Mouse (Mus musculus): Measurements from ENCODE around the gene Pgls.

Gene Pgls

DNA sequence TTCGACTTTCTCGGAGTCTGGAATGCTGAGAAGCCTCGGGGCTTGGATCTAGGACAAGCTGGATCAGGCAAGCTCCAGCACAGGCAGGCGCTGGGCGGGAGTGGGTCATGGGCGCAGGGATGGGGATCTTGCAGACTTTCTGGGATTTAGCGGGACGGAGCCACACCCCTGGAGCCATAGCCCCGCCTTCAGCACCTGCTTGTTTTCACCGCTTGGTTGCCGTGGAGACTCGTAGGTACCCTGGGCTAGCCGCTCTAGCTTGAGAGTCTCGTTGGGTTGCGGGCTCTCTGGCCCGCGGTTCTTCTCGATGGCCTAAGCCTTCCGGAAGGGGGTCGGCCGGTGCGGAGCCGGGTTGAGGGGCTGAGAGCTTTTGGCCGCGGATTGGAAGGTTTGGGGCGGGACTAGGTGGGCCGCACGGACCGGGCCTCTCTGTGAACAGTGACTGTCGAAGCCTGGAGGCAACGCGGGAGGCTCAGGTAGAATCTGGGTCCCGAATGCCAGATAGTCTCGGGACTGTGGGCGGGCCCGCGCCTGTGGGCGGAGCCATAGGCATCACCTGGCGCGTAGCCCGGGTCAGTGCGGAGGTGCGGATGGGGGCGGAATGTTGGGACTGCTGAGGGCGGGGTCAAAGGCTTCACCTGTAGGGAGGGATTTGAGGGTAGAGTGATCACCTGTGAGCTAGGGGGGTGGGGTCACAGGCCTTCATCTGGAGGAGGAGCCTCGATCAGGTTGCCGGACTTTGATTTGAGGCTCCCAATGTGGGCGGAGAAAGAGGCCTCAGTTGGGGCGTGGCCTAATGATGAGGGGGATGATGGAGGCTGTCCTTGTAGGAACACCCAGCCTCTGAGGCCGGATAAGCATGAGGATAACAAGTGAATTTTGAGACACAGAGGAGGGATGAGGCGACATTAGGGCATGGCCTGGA, 22.3 kb upstream of the Pgls start:
- peak; percentile 46 to 80 for DNase-seq (ENCODE audit: low spot score in 2 of 2)

DNA sequence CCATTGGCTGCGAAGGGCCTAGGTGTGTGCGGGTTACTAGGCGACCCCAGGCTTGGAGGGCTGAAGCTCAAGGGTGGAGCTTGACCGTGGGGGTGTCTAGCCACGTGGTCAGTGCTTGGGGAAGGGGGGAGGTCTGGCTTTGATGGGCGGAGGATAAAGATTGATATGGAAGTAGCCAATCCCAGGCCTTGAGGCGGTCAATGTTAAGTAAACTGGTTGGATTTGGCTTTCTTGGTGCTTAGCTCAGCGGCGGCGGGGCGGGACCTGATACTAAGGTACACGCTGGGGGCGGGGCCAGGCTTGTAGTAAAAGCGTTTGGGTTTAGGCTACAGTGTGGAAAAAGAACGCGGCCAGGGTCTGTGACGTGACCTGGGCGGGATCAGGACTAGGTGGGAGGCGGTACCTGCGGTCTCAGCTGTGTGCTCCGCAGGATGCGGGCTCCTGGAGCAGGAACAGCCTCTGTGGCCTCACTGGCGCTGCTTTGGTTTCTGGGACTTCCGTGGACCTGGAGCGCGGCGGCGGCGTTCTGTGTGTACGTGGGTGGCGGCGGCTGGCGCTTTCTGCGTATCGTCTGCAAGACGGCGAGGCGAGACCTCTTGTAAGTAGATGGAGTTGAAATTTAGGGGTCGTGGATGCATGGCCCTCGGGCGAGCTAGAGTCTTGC, 21.6 kb upstream of the Pgls start:
- peak; percentile 62 to 83 for DNase-seq (ENCODE audit: low spot score in 2 of 2)

DNA sequence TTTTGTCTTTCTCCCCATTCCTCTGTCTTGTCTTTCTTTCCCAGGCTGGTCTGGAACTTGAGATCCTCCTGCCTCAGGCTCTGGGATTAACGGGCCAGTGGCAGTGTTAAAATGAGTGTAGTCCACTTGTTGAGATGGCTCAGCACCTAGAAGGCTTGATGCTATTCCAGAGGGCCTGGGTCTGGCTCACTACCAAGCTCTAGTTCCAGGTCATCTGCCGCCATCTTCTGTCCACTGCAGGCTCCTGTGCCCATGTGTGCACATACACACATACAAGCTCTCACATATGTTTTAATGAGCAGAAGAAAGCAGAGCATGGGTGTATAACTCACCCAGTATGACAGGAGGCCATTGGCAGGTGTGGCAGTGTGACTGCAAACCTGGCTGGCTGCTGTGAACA, 19.9 kb upstream of the Pgls start:
- DNase-seq (ENCODE audit: low spot score in 2 of 2), result no peak

DNA sequence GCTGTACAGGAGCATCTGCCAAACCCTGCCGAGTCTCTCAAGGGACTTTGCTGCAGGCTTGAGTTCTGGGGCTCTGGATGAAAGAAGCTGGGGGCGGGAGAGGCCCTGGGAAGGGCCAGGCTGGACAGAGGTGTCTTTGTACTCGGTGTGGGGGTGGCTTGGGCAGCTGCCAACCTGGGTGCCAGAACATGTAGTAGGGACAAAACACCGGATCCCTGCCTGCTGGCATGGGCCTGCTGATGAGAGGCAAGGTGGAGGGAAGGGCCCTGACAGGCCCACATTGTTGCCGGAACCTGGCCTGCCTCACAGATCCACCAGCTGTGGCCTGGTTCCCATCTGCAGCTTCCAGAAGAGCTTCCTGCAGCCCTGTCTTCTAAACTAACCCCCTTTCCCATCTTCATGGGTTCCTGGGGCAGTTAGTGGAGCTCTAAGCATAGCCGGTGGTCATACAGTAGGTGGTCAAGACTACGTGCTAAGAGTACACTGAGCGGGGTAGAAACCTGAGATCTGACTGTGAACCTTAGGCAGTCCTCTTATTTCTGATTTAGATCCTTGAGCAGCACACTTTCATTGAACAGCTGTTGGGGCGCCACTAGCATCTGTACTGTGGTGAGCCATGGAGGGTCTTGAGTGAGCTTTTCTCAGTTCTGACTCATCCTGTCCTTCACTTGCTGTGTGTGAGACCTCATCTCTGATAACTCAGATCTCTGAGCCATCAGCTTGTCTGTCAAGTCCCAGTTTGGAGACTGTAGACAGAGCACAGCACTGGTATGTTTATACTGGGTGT, 18.9 kb upstream of the Pgls start:
- DNase-seq (ENCODE audit: low spot score in 2 of 2), result no peak

DNA sequence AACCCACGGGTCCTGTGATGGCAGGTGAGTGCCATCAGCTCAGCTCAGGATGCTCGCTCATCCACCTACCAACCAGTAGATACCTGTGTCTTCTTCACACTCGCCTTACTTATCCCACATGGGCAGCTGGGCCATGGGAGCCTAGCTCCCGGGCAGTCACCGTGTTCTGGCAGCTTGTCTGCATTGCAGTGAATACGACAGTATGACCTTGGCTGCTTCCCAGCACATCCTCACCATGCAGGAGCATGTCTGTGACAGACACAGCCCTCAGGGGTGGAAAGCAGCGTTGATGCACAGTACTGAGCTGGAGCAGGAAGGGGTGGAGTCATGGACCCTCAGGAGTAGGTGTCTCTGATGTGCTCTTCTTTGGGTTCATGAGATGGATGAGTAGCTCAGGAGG, 17.6 kb upstream of the Pgls start:
- no peak for DNase-seq (ENCODE audit: low spot score in 2 of 2)

DNA sequence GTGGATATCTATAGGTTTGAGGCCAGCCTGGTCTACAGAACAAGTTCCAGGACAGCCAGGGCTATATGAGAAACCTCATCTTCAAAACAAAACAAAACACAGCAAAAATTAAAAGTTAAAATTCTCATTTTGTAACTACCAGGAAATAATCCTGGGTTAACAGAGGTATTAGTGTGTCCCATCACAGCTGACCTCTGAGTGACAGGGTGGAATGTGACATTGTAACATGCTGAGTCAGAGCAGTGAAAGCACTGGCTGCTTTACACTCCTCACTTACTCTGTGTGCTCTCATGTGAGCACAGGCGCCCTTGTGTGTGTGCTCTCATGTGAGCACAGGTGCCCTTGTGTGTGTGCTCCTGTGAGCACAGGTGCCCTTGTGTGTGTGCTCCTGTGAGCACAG, 17.0 kb upstream of the Pgls start:
- DNase-seq (ENCODE audit: low spot score in 2 of 2), result no peak

DNA sequence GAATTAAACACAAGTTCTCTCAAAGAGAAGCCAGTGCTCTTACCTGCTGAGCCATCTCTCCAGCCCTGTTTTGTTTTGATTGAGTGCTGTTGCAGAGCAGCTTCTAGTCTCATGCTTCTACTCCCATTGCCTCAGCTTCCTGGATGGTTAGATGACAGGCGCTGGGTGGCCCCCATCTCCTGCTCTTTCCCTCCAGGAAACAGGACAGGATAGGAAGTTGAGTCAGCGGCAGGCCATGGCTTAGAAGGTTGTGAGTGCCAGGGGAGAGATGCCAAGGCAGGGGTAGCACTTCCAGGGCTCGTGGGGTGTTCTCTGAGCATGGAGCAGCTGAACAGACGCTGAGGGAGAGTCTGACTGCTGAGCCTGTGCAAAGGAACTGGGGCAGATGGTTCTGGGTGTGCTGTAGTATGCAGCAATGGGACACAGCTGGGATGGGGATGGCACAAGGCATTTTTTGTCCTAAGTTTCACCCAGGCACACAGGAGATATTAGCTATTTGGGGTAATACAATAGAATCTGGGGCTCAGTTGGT, 14.1 kb upstream of the Pgls start:
- DNase-seq (ENCODE audit: low spot score in 2 of 2), result no peak

DNA sequence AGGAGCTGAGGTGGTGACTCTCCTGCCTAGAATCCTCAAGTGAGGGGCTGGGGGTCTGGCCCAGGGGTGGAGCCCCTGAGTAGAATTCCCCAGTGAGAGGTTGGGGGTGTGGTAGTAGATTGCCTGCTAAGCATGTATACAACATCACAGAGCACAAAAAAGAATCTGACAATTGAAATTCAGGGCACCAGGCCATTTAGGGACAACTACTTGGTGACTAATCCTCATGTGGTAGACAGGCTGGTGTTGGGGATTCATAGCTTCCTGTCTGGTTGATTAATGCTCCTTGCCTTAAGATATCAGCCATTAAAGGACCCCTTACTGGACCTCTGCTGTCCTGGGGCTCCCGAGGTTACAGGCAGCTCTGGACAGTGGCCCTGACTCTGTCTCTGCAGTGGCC, 13.0 kb upstream of the Pgls start:
- DNase-seq (ENCODE audit: low spot score in 2 of 2), result no peak

DNA sequence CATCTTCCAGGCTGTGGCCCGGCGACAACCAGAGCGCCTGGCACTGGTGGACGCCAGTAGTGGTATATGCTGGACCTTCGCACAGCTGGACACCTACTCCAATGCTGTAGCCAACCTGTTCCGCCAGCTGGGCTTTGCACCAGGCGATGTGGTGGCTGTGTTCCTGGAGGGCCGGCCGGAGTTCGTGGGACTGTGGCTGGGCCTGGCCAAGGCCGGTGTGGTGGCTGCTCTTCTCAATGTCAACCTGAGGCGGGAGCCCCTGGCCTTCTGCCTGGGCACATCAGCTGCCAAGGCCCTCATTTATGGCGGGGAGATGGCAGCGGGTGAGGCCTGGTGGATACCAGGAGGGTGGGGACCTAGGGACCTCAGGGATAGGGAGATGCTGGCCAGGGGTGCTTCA, 12.5 kb upstream of the Pgls start:
- DNase-seq (ENCODE audit: low spot score in 2 of 2), result no peak

DNA sequence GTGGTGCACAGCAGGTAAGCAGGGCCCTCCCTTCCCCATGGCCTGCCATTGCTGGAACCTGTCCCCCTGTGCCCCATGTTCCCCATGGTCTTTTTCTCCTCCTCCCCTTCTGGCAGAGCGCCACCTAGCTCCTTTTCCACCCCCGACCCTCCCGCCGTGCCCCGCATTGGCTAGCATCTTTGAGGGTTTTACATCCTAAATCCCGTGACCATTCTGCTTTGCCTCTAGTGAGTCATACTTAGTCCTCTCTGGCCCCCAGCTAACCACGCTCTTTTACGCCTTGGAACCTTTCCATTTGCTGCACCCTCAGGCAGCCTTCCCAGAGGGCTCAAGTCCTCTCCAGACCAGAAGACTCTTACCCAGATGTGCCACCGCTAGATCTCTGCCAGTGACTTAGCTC, 11.8 kb upstream of the Pgls start:
- no peak for DNase-seq (ENCODE audit: low spot score in 2 of 2)

DNA sequence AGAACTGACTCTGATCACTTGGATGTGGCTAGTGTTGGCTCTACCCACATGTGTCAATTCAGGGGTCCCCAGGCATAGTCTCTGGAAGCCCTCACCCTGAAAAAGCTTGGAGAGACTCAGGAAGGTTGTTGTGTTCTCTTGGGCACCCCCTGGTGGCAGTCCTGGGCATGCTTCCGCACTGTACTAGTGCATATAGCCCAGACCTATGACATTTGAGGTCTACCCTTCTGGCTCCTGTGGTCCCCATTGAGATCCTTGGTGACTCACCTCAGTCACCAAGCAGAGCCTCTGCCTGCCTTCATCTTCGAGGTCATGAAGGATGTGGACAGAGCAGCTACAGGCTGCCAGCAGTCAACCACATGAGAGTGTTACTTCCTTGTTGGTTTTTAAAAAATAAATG, 5.1 kb upstream of the Pgls start:
- peak; percentile 68 to 80 for DNase-seq (ENCODE audit: low spot score in 2 of 2)

DNA sequence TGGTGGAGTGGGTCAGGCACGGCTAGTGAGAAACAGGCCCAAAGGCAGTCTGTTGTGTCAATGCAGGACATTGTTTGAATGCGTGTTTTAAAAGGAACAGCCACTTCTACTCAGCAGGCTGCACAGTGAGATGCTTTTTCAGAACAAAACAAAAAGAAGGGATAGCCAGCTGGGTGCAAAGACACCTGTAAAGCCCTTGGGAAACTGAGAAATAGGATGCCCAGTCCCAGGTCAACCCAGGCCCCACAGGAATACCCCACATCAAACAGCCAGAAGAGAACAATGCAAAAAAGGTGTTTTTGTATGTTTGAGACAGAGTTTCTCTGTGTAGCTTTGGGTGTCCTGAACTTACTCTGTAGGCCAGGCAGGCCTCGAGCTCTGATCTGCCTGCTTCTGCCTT, 3.2 kb upstream of the Pgls start:
- DNase-seq (ENCODE audit: low spot score in 2 of 2), result no peak

DNA sequence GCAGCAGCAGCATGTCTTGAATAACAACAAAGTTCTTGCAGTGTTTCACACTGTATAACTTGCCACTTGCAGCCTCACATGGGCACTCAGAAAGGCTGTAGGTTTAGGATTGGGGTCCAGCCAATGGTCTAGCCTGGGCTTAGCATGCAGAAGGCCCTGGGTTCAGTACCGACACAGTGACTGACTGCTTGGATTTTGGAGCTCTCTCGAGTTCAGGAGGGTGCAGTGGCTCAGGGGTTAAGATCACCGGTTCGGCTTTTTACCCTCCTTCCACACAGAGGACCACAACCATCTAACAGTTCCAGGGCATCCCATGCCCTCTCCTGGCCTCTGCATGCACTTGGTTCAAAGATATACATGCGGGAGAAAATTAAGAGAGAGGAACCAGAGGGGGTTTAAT, 959 bp upstream of the Pgls start:
- DNase-seq (ENCODE audit: low spot score in 2 of 2), result no peak

DNA sequence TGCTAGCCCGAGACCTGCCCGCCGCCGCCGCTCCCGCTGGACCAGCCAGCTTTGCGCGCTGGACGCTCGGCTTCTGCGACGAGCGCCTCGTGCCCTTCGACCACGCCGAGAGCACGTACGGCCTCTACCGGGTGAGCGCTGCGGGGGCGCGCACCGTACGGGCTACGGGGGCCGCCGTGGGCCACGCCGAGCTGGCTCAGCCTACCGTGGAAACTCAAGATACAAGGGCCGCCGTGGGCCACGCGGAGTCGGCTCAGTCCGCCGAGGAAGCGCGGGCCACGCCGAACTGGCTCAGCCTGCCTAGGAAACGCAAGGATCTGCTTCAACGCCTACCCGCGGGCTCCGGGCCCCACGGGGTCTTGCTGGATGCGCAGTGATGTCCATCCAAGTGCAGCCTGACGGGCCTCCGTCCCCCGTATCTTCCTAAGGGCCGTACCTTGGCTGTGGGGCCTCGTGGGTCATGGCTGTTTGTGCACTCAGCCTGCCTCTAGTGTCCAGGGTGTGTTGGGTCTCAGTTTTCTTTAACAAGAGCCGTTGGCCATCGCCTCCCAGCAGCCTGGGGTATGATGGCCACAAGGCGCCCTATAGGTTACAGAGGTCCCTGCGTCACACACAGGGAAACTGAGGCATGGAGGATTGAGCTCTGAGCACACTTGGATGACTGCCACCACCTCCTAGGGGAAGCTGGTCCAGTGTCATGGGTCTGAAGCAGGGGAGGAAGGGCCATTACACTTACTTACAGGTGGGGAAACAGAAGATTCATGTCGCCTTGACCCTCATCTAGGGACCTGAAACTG, 596 bp downstream of the Pgls start:
- peak in 1 of 2 experiments; percentile 67 for DNase-seq (ENCODE audit: low spot score in 2 of 2)

DNA sequence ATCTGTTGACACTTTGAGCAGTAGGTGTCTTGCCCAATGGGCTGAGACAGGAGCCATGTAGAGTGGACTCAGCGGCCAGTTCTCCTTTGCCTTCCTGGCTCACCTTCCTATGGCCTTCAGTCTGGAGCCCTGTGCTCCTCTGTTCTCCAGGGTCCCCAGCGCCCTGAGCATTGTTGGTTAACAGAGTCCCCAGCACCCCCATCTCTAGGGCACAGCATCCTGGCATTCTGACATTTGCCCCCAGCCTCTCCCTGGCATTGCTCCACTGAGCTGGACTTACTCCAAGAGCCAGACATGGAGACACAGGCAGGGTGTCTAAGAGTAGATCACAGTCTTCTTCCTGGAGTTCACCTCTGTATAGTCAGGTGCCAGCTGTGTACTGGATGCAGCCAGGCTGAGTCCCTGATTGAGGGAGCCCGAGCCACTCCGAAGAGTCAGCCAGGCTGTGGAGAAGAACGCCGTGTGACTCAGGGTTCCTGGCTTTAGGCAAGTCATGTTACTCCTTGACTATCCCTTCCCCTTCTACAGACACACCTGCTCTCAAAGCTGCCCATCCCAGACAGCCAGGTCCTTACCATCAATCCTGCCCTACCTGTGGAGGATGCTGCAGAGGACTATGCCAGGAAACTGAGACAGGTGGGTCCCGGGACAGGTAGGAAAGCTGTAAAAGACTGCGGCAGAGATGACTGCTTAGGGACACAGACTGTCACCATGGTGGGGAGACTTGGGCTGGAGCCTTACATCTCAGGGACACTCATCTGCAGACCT, 1.8 kb downstream of the Pgls start:
- DNase-seq (ENCODE audit: low spot score in 2 of 2), result no peak

DNA sequence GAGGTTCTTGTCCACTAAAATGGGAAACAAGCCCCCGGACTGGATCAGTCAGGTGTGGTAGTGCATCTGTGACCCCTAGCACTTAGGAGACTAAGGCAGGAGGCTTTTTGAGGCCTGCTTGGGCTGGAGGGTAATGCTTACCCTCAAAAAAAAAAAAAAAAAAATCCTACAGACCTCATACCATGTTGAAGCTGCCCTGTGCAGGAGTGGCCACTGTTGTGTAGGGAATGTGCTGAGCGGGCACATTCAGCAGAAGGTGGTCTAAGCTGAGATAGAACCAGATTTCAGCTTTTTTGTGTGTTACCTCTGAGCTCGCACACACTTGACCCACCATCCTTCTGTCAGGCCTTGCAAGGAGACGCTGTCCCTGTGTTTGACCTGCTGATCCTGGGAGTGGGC, 2.3 kb downstream of the Pgls start:
- no peak for DNase-seq (ENCODE audit: low spot score in 2 of 2)

DNA sequence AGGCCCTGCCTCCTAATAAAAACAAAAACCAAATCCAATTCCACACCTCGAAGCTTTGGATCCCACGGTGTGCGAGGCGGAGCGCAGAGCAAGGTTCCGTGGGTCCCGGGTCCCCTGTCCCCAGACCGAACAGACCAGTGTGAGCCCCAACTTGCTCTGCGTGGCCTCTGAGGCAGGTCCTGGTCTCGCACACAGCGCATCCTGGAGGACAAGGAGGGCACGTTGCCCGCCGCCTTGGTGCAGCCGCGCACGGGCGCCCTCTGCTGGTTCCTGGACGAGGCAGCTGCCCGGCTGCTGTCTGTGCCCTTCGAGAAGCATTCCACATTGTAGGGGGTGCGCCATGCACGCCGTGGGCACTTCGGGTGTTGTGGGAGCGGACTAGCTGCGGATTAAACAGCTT, 3.9 kb downstream of the Pgls start:
- peak; percentile 81 to 90 for DNase-seq (ENCODE audit: low spot score in 2 of 2)

DNA sequence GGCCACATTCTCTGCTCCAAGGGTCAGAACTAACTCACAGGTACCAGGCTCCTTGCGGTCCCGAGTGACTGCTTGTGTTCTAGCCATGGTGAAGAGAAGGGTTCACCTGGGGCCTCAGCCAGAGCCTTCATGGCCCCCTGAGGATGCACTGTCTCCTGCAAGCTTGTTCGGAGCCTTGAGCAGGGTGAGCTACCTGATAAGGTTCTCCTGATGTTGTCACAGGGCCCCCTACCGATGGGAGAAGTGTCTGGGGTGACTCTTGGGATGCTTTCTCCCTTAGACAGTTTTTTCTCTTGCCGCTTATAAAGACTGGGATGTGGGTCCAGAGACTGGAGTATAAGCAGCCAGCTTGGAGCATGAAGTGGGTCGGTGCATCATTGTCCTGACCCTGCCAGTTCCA, 4.4 kb downstream of the Pgls start:
- DNase-seq (ENCODE audit: low spot score in 2 of 2), result no peak

DNA sequence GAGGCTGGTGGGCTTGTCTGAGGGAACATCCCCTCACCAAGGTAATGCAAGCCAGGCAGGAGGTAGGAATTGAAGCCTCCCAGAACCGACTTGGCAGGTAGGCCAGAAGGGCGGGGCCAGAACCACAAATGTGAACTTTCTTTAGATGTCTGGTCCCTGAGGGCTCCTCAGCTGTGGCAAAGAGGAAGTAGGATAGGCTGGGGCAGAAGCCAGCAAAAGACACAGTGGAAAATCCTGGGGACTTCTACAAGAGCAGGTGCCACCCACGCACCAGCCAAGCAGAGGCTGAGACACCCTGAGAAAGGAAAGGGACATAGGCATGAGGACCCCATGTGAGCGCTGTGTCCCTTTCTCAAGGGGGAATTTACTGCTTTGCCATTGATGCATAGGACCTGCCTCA, 4.8 kb downstream of the Pgls start:
- DNase-seq (ENCODE audit: low spot score in 2 of 2), result peak in 1 of 2 experiments; percentile 57

DNA sequence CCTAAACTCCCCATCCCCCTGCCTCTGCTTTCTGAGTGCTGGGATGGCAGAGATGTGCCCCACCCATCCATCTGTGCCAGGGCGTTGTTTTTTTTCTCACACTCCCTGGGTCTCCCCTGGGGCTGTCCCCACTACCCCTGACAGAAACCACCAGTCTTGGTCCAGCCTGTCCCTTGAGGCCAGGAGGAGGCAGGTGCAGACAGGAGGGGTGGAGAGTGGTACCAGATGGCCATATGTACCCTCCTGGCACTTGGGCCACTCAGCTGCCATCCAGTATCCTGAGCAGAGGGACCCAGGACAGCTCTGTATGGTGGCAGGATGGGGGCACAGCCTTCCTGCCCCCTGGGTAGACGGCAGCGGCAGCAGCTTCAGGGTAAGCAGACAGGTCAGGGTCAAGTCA, 5.5 kb downstream of the Pgls start, which contains the start of gene Fam129c:
Gene Fam129c, plus strand, starts transcription at position 198 of the 400 bp plus-strand sequence.
- peak in 1 of 2 experiments; percentile 29 for DNase-seq (ENCODE audit: low spot score in 2 of 2)

DNA sequence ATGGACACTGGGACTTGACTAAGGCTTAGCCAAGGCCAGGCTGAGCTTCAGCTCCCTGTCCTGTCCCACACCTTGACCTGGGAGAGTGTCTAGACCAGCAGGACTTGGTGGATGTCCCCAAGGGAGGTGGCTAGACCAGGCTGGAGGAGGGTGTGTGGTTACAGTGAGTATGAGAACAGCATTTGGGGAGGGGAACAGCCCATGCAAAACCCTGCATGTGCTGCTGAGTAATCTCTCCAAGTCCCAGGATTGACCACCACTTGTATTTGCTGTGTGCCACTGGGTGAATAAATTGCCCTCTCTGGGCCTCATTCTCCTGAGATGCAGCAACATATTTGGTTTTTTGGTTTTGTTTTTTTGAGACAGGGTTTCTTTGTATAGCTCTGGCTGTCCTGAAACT, 6.4 kb downstream of the Pgls start:
- no peak for DNase-seq (ENCODE audit: low spot score in 2 of 2)
